Mouse (Mus musculus): ENCODE results near the gene Mast4.

Gene Mast4

DNA sequence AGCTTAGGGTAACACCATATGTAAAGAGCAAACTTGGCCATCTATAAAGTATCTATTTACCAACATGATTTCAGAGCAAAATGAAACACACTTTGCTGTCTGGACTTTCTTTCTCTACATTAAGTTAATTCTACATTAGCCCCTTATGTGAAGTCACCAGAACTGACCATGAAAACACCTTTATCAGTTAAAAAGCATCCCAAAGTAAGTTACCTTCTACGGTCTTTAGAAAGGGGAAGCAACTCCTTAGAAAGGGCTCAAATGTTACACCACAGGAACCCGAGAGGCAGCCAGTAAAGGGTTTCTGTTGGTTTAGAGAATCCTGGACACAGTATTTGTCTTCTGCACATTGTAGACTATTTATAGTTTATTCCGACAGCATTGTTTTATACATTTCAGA is 441.5 kb downstream of the Mast4 start:
- DNase-seq (ENCODE audit: low read depth): no peak

- DNase-seq (ENCODE audit: low read depth): no peak
These were observed 444.3 kb downstream of the Mast4 start for GRCm38 (mm10) chr13:102889989-102890388.

GRCm38 (mm10) chr13:102889537-102889936 is 444.8 kb downstream of the Mast4 start:
- no peak for DNase-seq (ENCODE audit: low read depth)

DNA sequence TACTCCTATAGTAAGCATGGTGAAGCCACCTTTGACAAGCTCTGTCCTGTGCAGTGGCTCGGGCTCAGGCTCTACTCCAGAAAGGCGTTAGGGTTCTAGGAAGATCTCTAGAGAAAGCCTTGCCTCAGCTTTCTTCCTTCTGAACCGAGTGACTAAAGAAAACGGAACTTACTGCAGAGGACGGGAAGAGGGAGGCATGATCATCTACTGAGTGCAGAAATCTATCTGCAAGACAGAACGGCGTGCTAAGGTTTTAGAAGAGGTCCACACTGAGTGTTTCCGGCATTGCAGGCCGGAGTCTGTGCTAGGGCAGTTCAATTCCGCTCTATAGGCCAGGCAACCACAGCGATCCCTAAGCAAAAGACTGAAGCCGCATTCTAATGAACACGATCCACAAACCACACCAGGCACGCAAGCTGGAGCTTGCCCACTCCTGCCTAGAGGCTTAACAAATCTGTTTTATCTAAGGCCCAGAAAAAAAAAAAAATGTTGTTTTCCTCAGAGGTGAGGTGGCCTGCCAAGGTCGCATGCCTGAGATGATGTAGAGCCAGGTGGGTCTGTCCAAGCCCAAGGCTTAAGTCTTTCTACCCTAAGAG is 445.3 kb downstream of the Mast4 start:
- DNase-seq (ENCODE audit: low read depth): no peak

DNA sequence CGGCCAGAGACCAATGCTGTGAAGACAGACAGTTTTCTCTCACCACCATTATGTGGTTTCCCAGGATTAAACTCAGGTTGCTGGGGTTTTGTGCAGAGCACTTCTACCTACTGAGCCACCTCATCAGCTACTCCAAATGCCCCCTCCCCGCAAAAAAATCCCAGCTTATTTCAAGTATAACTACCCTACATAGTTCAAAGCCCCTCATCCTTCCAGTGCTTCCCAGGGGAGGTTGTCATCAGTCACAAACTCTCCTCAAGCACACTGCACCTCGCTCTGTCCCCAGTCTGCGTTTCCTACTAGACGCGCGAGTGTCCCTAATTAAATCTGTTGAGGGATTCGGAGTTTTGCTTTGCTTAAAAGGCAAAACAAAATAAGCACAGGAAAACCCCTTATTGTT is 446.1 kb downstream of the Mast4 start:
- no peak for DNase-seq (ENCODE audit: low read depth)

DNA sequence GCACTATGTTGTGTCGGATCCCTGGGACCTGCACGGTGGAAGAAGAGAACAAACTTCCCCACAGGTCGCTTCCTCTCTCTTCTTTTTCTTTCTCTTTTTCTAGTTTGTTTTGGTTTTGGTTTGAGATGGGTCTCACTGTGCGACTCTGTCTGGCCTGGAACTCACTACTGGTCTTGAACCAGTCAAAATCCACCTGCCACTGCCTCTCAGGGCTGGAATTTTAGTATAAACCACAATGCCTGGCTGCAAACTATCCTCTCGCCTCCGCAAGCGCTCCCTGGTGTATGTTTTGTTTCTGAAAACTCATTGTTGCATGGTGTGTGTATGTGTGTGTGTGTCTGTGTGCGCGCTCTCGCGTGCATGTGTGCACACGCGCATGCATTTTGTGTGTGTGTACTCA is 446.8 kb downstream of the Mast4 start:
- no peak for DNase-seq (ENCODE audit: low read depth)

- DNase-seq (ENCODE audit: low read depth): no peak
These were observed 447.5 kb downstream of the Mast4 start for GRCm38 (mm10) chr13:102886788-102887187.

DNA sequence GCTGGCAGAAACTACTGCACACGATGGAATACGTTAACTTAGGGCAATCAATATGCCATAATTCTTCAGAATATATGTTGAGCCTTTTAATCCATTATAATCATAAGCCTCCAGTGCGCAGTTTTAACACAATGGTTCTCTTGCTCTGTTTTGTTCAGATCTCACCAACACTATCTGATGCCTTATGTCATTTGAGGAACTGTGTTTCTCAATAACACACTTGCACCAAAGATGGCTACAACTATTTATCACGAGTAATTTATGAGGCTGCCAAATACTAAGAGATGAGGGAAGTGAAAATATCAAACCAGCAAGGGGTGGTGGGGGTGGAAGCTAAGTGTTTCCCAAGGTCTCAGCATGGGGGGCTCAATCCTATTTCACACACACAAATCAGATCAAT is 448.1 kb downstream of the Mast4 start:
- no peak for DNase-seq (ENCODE audit: low read depth)

DNA sequence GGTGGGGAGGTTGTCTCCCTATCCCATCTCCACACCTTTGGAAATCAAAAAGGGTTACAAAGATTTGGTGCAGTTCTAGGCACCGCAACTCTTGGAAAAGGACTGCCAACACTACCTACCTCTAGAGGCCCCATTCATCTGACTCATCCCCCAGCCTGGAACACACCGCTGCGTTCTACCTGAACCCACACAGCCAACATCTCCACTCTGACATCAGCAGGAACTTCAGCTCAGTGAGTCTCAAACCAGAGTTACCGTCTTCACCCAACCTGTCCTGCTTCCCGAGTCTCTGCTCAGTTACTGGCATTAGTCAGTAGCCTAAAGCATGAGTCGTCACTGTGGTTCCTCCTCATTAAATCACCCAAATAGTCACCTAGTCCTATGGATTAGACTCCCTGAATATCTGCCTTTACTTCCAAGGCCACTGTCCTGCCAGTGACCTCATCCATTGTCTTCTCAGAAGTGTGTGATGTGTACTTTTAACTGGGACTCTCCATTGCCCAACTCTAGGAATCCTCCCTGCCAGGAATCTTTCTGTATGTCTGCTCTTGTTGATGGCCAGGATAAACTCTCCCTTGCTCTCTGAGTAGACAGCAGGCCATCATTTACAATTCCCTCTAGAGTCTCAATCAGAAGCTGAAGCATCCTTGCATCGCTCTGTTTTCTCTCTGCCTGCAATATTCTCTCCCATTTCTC is 453.8 kb downstream of the Mast4 start:
- DNase-seq (ENCODE audit: low read depth): no peak

- DNase-seq (ENCODE audit: low read depth): no peak
These were observed 455.7 kb downstream of the Mast4 start for GRCm38 (mm10) chr13:102878631-102879030.

DNA sequence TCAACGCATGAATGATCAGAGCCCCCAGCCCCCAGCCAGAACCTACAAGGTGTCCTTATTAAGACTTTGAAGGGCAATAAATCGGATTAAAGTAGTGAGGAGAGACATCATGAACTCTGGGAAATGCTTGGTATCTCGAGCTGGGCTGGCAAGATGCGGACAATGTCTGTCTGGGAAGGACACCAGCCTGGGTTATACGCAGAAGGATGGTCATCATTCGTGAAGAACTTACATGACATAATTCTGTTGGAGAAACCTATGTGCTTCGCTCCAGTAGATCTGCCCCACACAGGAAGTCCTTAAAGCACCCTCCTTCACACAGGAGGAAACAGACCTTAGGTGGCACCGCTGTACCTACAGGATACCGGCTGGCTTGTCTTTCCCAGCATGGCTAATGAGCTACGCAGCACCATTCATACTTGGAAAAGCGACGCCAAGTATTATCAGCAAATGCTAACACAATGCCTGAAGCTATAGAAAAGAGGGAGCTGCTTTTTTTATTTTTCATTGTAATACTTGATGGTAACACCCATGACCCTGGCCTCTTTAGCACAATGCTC is 456.5 kb downstream of the Mast4 start:
- DNase-seq (ENCODE audit: low read depth): no peak

DNA sequence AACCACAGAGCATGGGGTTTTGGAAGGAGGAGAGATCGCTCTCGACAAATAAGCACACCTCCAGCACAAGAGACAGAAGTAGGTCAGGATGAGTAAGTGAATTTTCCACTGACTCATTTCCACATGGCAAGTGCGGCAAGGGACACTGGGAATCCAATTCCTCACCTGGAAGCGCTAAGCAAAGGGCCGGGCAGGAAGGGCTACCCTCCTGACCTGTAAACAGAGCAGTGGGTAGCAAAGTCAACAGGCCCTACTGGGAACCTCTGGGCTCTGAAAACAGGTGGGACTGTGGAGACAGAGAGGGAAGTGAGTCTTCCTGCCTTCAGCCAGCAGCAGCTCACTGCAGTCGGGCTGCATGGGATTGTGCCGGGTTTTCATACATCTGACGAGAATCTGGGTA is 457.1 kb downstream of the Mast4 start:
- no peak for DNase-seq (ENCODE audit: low read depth)

DNA sequence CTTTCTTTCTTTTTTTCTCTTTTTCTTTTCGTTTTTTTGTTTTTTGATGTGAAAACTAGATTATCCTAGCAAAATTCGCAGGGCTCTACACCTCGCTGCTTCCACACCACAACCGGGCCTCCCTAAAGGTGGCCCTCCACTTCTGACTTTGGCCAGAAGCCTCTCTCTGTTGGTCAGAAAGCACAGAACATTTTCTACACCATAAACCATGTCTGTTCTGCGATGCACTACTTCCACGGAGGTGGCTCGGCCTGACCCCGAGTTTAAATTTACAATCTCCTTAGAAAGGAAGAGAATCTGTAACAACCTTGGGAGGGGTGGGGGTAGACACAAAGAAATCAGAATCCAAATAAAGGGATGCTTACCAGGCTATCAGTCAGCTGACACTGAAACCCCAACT is 458.8 kb downstream of the Mast4 start:
- DNase-seq (ENCODE audit: low read depth): no peak

- DNase-seq (ENCODE audit: low read depth): no peak
These were observed 459.2 kb downstream of the Mast4 start for GRCm38 (mm10) chr13:102875144-102875476.

- DNase-seq (ENCODE audit: low read depth): no peak
These were observed 459.7 kb downstream of the Mast4 start for GRCm38 (mm10) chr13:102874465-102875143.

DNA sequence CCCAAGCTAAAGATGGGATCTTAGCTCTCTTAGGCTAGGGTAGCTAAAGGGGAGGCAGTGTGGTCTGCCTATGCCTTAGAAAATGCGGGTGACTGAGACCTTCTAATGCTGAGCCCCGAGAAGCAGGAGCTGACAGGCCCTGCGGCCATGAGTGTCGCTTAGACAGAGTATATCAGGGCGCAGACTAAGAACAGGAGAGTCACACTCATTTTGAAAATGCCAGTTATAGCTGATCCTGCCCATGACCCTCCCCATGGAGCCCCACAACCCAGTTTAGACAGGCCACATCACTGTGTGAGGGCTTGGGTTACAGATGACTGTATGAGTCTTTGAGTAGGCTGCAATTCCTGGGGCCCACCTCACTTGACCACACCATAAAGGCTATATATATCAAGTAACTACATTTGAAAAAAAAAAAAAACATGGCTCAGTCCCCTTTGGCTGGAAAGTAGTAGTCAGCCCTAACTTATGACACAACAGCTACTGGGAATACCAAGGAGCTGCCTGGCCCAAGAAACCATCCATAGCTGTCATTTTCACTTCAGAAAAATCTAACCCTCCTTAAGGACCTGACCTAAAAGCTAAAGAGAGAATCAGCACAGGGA is 460.8 kb downstream of the Mast4 start:
- DNase-seq (ENCODE audit: low read depth): no peak

- DNase-seq (ENCODE audit: low read depth): no peak
These were observed 462.8 kb downstream of the Mast4 start for GRCm38 (mm10) chr13:102871380-102872104.

GRCm38 (mm10) chr13:102869541-102869940 is 464.8 kb downstream of the Mast4 start:
- DNase-seq (ENCODE audit: low read depth): no peak

DNA sequence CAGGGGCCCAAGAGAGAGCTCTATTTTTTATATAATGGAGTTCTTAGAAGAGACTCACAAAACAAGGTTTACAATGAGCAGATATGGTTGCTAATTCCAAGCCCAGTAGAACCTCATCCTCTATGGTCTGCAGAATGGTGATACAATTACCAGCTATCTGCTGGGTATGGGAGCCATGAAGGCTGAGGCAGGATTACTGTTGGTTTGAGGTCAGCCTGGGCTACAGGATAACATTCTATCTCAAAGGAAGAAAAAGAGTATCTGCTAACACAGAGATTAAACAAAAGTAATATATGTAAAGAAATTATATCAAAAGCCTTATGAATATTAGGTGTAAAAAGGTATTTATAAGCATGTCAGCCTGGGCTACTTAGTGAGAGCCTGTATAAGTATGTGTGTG is 467.5 kb downstream of the Mast4 start:
- no peak for DNase-seq (ENCODE audit: low read depth)

- DNase-seq (ENCODE audit: low read depth): no peak
These were observed 468.1 kb downstream of the Mast4 start for GRCm38 (mm10) chr13:102865971-102866724.

DNA sequence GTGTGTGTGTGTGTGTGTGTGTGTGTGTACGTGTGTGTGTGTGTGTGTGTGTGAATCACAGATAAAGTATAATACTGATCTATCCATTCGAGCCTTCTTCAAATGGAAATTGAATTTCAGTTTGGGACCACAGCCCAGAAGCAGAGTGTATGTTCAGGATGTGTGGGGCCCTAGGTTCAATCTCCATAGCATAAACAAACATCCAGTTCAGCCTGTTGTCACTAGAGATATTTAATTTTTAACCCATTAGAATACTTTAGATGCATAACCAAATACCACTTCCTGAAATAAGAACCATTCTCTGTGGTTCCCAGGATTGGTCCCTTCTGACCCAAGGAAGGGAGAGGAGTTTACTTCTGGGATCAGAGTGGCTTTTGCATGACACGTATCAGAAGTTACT is 468.8 kb downstream of the Mast4 start:
- DNase-seq (ENCODE audit: low read depth): no peak

Measured in c-Kit-positive CD71-negative TER-119-negative erythroid progenitor cells, embryonic 14.5 days (primary cell).